8 mouse cellular contexts compared by ENCODE assay signal in the genomic region with DNA sequence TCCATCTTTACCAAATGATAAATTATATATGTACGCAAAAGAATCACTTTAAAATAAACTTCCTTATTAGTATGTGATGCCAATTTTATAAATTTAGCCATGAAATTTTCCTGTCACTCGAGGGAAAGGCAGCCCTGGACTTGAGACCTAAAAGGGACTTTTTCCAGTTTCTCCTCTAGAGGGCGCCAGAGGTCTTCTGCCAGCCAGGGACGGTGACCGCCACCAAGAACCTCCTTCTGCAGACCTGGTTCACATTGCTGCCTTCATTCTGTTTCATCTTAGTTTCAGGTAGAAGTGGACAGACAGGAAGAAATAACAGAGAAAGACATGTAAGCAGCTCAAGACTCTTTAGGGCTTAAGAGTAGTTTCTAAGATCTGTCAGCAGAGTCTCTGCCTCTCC. TPM values are rescaled to one million over a fixed set of nuclear protein-coding genes. Genes with fewer than 3 reads are reported as not detected.
A peak's percentile ranks its signal among the peaks of the same experiment; 100 is the strongest.
DNase-seq lines count a peak whose midpoint lies in the region; ATAC-seq lines count a peak whose summit lies in the region.

No protein-coding gene starts in this region.

- H3K4me1 ChIP-seq in intestine, embryonic 15.5 days (replicated peaks) = peaks cover 16% of the 10 kb centered on the region
- peaks cover 8% of the 10 kb centered on the region; the same call in 1 of the 2 replicates for H3K4me1 ChIP-seq in midbrain, embryonic 15.5 days
- peaks cover 7% of the 10 kb centered on the region; the same call in 1 of the 2 replicates for H3K4me1 ChIP-seq in stomach, embryonic 15.5 days

- H3K4me2 ChIP-seq in intestine, embryonic 15.5 days (replicated peaks) = no peak overlapping the region
- H3K4me2 ChIP-seq in midbrain, embryonic 15.5 days = no peak overlapping the region
- no peak overlapping the region for H3K4me2 ChIP-seq in stomach, embryonic 15.5 days

- H3K27ac ChIP-seq in intestine, embryonic 15.5 days = peak overlapping the region; percentile 73
- H3K27ac ChIP-seq in midbrain, embryonic 15.5 days = no peak overlapping the region
- 0 out of 2 replicates have a peak overlapping the region, but pooled peaks have one; percentile 49 for H3K27ac ChIP-seq in stomach, embryonic 15.5 days

- no peak overlapping the region for H3K9ac ChIP-seq in intestine, embryonic 15.5 days
- H3K9ac ChIP-seq in midbrain, embryonic 15.5 days = no peak overlapping the region
- no peak overlapping the region for H3K9ac ChIP-seq in stomach, embryonic 15.5 days

- peak; percentile 19 to 52 for DNase-seq in urinary bladder, adult 18-20 months (ENCODE audit: low spot score in 2 of 2)
- DNase-seq in urinary bladder, postnatal 10 days (ENCODE audit: low spot score) = no peak
- DNase-seq in cerebellum, postnatal 25 days = peak; percentile 60 to 72
- peak; percentile 76 for DNase-seq in gastrocnemius, adult 18-20 months (ENCODE audit: low spot score)
- peak; percentile 80 to 82 for DNase-seq in left cerebral cortex, postnatal 14 days (ENCODE audit: low spot score in 2 of 2)

- H3K36me3 ChIP-seq in intestine, embryonic 15.5 days = no peaks in the 10 kb centered on the region
- no peaks in the 10 kb centered on the region for H3K36me3 ChIP-seq in midbrain, embryonic 15.5 days (replicated peaks)
- no peaks in the 10 kb centered on the region for H3K36me3 ChIP-seq in stomach, embryonic 15.5 days

- H3K9me3 ChIP-seq in intestine, embryonic 15.5 days = no peaks in the 10 kb centered on the region
- H3K9me3 ChIP-seq in midbrain, embryonic 15.5 days = no peaks in the 10 kb centered on the region
- no peaks in the 10 kb centered on the region for H3K9me3 ChIP-seq in stomach, embryonic 15.5 days

- WGBS in intestine, embryonic 15.5 days = 1% methylated on average over 5 of the region's 5 CpGs
- under 1% methylated on average over 5 of the region's 5 CpGs for WGBS in midbrain, embryonic 15.5 days
- WGBS in stomach, embryonic 15.5 days = 0% methylated on average over 5 of the region's 5 CpGs

- intact Hi-C loops in left cerebral cortex, postnatal 14 days (cut with DNase I) = loop anchor here (1.0 to 5.0 kb wide), 2 partner anchors 112 to 361 kb away; no protein-coding TSS in a partner anchor

- H3K27me3 ChIP-seq in intestine, embryonic 15.5 days (replicated peaks) = no peaks in the 10 kb centered on the region
- H3K27me3 ChIP-seq in midbrain, embryonic 15.5 days (replicated peaks) = 0 out of 2 replicates have a peak, but pooled peaks cover 7% of the 10 kb centered on the region
- H3K27me3 ChIP-seq in stomach, embryonic 15.5 days (replicated peaks) = no peaks in the 10 kb centered on the region

- H3K4me3 ChIP-seq in intestine, embryonic 15.5 days (replicated peaks) = no peak overlapping the region
- H3K4me3 ChIP-seq in midbrain, embryonic 15.5 days = no peak overlapping the region
- no peak overlapping the region for H3K4me3 ChIP-seq in stomach, embryonic 15.5 days (replicated peaks)

- ATAC-seq in intestine, embryonic 15.5 days = peak; percentile 42
- ATAC-seq in midbrain, embryonic 15.5 days (replicated peaks) = peak; percentile 71
- peak; percentile 50; the same call in 1 of the 2 replicates for ATAC-seq in stomach, embryonic 15.5 days (ENCODE audit: insufficient read depth, low FRiP score, low read depth)

RNA-seq across cellular contexts. Expression of gene Nid2, which starts 44.6 kb away (rescaled TPM):
- total RNA-seq in gastrocnemius, adult 18-20 months (2021) = 1 to 10 TPM; 5.5 to 7.1 TPM
- polyA plus RNA-seq in intestine, embryonic 15.5 days (2015; fragmentation: Nextera tagmentation; extraction: Ambion mirVana) = 68.9 and 76.8 TPM in 2 replicates
- total RNA-seq in left cerebral cortex, postnatal 14 days (2021) = 10 to 100 TPM; 11.0 to 12.7 TPM
- 41.0 and 44.4 TPM in 2 replicates for polyA plus RNA-seq in midbrain, embryonic 15.5 days (2015; fragmentation: Nextera tagmentation; extraction: Ambion mirVana)
- 73.8 and 75.1 TPM in 2 replicates for polyA plus RNA-seq in stomach, embryonic 15.5 days (2015; fragmentation: Nextera tagmentation; extraction: Ambion mirVana)
